Mouse (Mus musculus) hindbrain, embryonic 13.5 days (tissue): ENCODE data around the gene Smg5. TPM values are rescaled to one million over a fixed set of nuclear protein-coding genes. Genes with fewer than 3 reads are reported as not detected.
"Not testable (repeated sequence)": the region's sequence is repeated elsewhere in the genome, so short reads cannot be mapped to it uniquely, and the experiment has no call there.

Experiments used
- ATAC-seq: fragments of 200-750 bp; cut with Nextera tagmentation; 2 replicates; pipeline ENCODE4 v1.8.0; 2017; ENCODE audit warnings: moderate TSS enrichment; ENCODE audit not compliant: low FRiP score
- H3K27ac ChIP-seq: fragments of 300-500 bp; sonication (generic); 2 replicates; pipeline ENCODE4 v1.5.1; 2015; ENCODE audit warnings: inconsistent platforms, mild to moderate bottlenecking, moderate library complexity
- H3K27me3 ChIP-seq: fragments of 300-500 bp; sonication (generic); 2 replicates; pipeline ENCODE4 v1.6.1; 2015; ENCODE audit warnings: mild to moderate bottlenecking, inconsistent platforms
- H3K36me3 ChIP-seq: fragments of 300-500 bp; sonication (generic); 2 replicates; pipeline ENCODE4 v1.6.1; 2015; ENCODE audit warnings: mild to moderate bottlenecking, inconsistent platforms
- H3K4me1 ChIP-seq: fragments of 300-500 bp; sonication (generic); replicated peaks from 2 replicates; pipeline ENCODE4 v1.6.1; 2015; ENCODE audit warnings: inconsistent platforms
- H3K4me2 ChIP-seq: fragments of 300-500 bp; sonication (generic); 2 replicates; pipeline ENCODE4 v1.6.1; 2015; ENCODE audit warnings: inconsistent platforms, mild to moderate bottlenecking, moderate library complexity
- H3K4me3 ChIP-seq: fragments of 300-500 bp; sonication (generic); 2 replicates; pipeline ENCODE4 v1.5.1; 2015; ENCODE audit warnings: mild to moderate bottlenecking, inconsistent platforms
- H3K9ac ChIP-seq: fragments of 300-500 bp; sonication (generic); 2 replicates; pipeline ENCODE4 v1.6.1; 2015; ENCODE audit warnings: mild to moderate bottlenecking, inconsistent platforms
- H3K9me3 ChIP-seq: fragments of 300-500 bp; sonication (generic); 2 replicates; pipeline ENCODE4 v1.6.1; 2016; ENCODE audit warnings: inconsistent platforms
- WGBS: fragments of 180-500 bp; shearing (Covaris S2); methylation state at CpG from one replicate; pipeline ENCODE4 v1.1.7; 2015; 5-methylcytosine and 5-hydroxymethylcytosine counted together
- polyA plus RNA-seq: library from polyadenylated mRNA; unstranded; fragments of >200 nt; fragmentation: Nextera tagmentation; extraction: Ambion mirVana; gene quantifications from 2 replicates; pipeline ENCODE4 v1.2.1, GENCODE M21; 2015

The Smg5 gene
- polyA plus RNA-seq, 1 experiment from 2014 or later = 66.2 TPM

DNA sequence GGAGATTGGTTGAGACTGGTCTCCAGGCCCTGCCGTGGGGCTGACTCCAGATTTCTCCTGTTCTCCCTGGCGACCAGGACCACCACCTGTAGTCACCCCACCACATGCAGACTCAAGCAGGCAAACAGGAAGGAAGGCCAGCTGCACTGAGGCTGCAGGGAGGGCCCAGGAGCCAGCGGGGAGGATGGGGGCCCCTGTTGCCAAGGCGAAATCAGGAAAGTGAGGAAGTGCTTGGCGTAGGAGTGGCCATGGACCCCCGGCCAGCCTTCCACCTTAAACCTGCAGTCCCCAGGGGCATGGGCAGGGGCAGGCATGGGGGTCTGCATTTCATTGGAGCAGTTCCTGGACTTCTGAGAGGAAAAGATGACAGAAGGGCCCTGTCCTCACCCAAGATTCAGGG, 25.0 kb downstream of the Smg5 start:
- H3K36me3 ChIP-seq = peaks cover 74% of the 10 kb centered on the region
- 90% methylated on average over 6 of the region's 6 CpGs for WGBS

DNA sequence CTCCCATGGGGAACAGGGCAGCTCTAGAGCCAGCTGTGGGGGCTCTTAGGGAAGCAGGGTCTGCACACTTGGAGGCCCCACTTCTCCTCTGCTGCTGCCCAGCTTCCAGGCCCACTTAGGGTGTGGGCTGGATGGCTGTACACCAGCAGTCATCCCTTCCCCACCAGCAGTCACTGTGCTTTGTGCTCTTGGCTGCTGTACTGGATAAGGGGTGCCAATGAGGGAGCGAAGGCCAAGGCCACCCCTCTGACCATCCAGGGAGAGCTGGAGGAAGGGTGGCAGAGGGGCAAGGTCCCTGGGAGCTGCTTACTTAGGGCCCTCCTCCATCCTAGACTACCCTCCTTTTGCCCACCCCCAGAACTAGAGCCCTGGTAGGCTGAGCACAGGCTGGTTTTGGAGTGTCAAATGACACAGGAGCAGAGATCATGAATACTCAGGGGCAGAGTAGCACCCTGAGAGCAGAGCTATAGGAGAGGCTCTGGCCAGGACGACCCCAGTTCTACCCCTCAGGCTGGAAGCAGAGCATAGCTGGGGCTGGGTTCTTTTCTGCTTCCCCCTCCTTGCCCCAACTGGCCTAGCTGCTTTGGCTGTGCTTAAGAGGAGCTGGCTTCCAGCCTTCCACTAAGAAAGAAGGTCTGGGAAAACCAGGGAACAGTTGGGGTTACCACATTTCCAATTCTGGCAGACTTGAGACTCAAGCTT, 25.7 kb downstream of the Smg5 start:
- no peak overlapping the region for H3K9ac ChIP-seq
- 87% methylated on average over 2 of the region's 2 CpGs for WGBS
- H3K4me1 ChIP-seq = peaks cover 23% of the 10 kb centered on the region
- no peaks in the 10 kb centered on the region for H3K9me3 ChIP-seq
- no peak overlapping the region for H3K4me2 ChIP-seq
- no peak overlapping the region for H3K4me3 ChIP-seq
- ATAC-seq = no peak
- no peak overlapping the region for H3K27ac ChIP-seq
- H3K36me3 ChIP-seq = peaks cover 67% of the 10 kb centered on the region
- peaks cover 26% of the 10 kb centered on the region for H3K27me3 ChIP-seq

More for the DNA sequence above, 25.0 kb downstream of the Smg5 start:
- Histone ChIP-seq H3K27me3 (peaks cover 24% of the 10 kb centered on the region), H3K9me3 (no peaks in the 10 kb centered on the region), H3K27ac (no peak overlapping the region), H3K4me1 (peaks cover 22% of the 10 kb centered on the region), H3K4me2 (no peak overlapping the region), H3K9ac (no peak overlapping the region), H3K4me3 (no peak overlapping the region)
- no peak for ATAC-seq

DNA sequence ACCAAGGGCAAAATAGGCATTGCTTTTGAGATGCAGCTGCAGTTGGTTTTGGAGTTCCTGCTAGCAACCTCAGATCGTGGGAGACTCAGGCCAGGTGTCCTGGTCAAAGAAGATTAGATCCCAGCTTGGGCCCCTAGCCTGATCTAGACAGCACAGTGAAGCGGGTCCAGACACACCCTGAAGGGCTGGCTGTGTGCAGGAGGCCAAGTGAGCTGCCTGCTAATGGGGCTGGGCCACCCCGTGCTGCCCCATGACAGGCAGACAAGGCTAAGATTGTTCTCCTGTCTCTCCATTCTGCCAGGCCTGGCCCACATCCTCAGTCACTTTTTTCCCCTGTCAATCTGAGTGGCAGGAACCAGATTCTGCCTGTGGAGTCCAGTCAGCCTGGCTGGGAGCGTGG, 27.6 kb downstream of the Smg5 start:
- Histone ChIP-seq H3K27me3 (peaks cover 26% of the 10 kb centered on the region), H3K4me2 (no peak overlapping the region), H3K4me1 (peaks cover 23% of the 10 kb centered on the region), H3K4me3 (no peak overlapping the region), H3K9me3 (no peaks in the 10 kb centered on the region), H3K27ac (0 out of 2 replicates have a peak overlapping the region, but pooled peaks have one; percentile 56), H3K9ac (no peak overlapping the region), H3K36me3 (peaks cover 49% of the 10 kb centered on the region)
- WGBS = 56% methylated on average over 4 of the region's 4 CpGs
- no peak for ATAC-seq

DNA sequence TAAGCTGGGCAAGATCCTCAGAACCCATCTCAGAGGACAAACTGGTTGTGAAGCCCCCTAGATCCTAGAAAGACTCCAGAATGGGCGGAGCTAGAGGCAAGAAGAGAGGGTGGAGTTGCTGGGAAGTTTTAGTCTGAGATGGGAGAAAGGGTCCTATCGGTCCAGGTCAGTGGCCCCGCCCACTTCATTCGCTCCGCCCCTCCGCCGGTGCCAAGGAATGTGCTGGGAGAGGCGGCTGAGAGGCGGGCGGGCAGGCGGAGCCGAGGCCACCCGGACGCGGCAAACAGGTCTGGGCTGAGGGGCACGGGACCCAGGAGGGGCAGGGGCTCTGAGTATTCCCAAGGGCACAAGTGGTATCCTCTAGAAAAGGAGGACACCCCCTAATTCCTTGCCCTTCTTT, 28.3 kb downstream of the Smg5 start, which contains the start of gene Paqr6:
TSS of gene Paqr6 (plus strand) at position 248 of the 400 bp plus-strand sequence.
- Histone ChIP-seq H3K4me2 (no peak within 1 kb of the TSS), H3K27ac (0 out of 2 replicates have a peak within 1 kb of the TSS, but pooled peaks have one; percentile 56), H3K4me3 (no peak within 1 kb of the TSS), H3K4me1 (peaks cover 21% of the 10 kb centered on the region), H3K9me3 (no peaks in the 10 kb centered on the region), H3K9ac (no peak within 1 kb of the TSS), H3K27me3 (peaks cover 26% of the 10 kb centered on the region), H3K36me3 (peaks cover 42% of the 10 kb centered on the region)
- under 1% methylated on average over 16 of the region's 16 CpGs for WGBS
- no peak for ATAC-seq

DNA sequence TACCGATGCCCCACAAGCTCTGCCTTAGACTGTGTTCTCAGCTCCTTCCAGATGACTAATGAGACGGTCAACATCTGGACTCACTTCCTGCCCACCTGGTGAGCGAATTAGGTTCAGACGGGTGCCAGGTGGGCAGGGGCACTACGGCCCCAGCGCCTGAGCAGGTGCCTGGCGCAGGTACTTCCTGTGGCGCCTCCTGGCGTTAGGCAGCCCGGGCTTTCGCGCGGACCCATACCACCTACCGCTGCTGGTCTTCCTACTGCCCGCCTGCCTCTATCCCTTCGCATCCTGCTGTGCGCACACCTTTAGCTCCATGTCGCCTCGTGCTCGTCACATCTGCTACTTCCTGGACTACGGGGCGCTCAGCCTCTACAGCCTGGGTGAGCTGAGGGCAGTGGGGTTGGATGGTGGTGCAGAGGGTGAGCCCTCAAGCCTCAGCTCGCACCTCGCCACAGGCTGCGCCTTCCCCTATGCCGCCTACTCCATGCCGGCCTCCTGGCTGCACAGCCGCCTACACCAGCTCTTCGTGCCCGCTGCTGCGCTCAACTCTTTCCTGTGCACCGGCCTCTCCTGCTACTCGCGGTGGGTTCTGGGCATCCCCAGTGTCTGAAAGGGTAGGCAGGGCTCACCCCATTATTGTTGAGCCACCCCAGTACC, 29.8 kb downstream of the Smg5 start:
- H3K4me2 ChIP-seq = peak overlapping the region; percentile 48
- peaks cover 26% of the 10 kb centered on the region for H3K27me3 ChIP-seq
- 0 out of 2 replicates have a peak overlapping the region, but pooled peaks have one; percentile 24 for H3K9ac ChIP-seq
- peaks cover 11% of the 10 kb centered on the region for H3K9me3 ChIP-seq
- H3K4me3 ChIP-seq = peak overlapping the region; percentile 8; the same call in 1 of the 2 replicates
- no peak overlapping the region for H3K27ac ChIP-seq
- peaks cover 13% of the 10 kb centered on the region for H3K4me1 ChIP-seq
- peaks cover 27% of the 10 kb centered on the region for H3K36me3 ChIP-seq
- WGBS = 39% methylated on average over 34 of the region's 34 CpGs
- ATAC-seq = no peak

DNA sequence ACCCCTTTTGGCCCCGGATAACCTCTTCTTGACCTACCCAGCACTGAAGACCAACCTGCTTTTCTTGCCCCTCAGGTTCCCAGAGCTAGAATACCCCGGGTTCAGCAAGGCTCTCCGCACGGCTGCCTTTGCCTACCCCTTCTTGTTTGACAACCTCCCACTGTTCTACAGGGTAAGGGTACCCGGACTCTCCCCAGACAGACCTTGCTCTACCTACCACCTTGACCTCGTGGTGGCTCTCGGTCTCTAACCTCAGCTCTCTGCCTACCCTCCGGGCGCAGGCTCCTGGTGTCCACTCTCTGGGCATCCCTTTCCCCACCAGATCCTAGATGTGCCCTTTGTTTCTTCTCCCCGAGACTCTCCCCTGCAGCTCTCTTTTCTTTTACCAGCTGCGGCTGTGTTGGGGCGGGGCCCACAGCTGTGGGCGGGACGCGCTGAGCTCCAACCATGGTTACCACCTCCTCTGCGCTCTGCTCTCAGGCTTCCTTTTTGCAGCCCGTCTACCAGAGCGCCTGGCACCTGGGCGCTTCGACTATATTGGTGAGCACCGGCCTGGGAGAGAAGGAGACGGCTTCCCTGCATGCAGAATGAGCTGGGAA, 30.9 kb downstream of the Smg5 start:
- Histone ChIP-seq H3K9me3 (peaks cover 11% of the 10 kb centered on the region), H3K9ac (peak overlapping the region; percentile 60; the same call in 1 of the 2 replicates), H3K4me3 (peak overlapping the region; percentile 33), H3K4me1 (peaks cover 13% of the 10 kb centered on the region), H3K27me3 (peaks cover 26% of the 10 kb centered on the region), H3K27ac (peak overlapping the region; percentile 78), H3K36me3 (peaks cover 16% of the 10 kb centered on the region), H3K4me2 (peak overlapping the region; percentile 48)
- 2% methylated on average over 21 of the region's 22 CpGs for WGBS
- ATAC-seq = peak; percentile 81

DNA sequence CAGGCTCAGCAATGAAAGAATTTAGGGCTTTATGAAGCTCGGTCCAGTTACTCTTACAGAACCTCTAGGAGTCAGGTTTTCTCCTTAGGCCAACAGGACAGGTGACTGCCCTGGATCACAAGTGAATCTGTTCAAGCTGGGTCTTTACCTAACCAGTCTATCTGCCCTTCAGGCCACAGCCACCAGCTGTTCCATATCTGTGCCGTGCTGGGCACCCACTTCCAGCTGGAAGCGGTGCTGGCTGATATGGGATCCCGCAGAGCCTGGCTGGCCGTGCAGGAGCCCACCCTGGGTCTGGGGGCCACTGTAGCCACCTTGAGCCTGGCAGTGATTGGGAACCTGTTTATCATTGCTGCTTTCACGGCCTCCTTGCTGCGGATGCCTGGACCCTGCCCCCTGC, 31.5 kb downstream of the Smg5 start:
- Histone ChIP-seq H3K27ac (0 out of 2 replicates have a peak overlapping the region, but pooled peaks have one; percentile 78), H3K36me3 (peaks cover 10% of the 10 kb centered on the region; the same call in 1 of the 2 replicates), H3K27me3 (peaks cover 26% of the 10 kb centered on the region), H3K9me3 (peaks cover 11% of the 10 kb centered on the region), H3K4me1 (peaks cover 13% of the 10 kb centered on the region)
- peak; percentile 63 for ATAC-seq
- not testable (repeated sequence) for H3K4me2 ChIP-seq, H3K9ac ChIP-seq, H3K4me3 ChIP-seq
- 51% methylated on average over 3 of the region's 7 CpGs for WGBS

DNA sequence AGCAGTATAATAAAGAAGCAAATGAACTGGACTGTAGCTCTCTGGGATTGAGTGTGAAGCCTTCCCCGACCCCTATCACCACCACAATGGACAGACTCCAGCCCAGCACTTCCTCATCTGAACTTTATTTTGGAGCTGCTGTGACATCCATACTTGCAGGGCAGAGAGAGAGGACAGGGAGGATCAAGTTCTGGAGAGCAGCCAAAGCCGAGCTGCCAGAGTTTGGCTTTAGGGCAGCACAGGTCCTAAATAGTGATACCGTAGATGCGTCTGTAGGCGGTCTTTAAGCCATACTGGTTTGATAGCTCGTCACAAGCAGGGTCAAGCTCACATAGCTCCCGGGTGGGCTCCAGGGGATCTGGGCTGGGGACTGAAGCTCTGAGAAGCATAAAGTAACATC, 32.5 kb downstream of the Smg5 start:
- H3K9ac ChIP-seq, H3K4me2 ChIP-seq, H3K27ac ChIP-seq, ATAC-seq, H3K4me3 ChIP-seq, H3K36me3 ChIP-seq: not testable (repeated sequence)
- peaks cover 13% of the 10 kb centered on the region for H3K4me1 ChIP-seq
- 88% methylated on average over 7 of the region's 7 CpGs for WGBS
- H3K9me3 ChIP-seq = peaks cover 11% of the 10 kb centered on the region
- H3K27me3 ChIP-seq = peaks cover 26% of the 10 kb centered on the region

DNA sequence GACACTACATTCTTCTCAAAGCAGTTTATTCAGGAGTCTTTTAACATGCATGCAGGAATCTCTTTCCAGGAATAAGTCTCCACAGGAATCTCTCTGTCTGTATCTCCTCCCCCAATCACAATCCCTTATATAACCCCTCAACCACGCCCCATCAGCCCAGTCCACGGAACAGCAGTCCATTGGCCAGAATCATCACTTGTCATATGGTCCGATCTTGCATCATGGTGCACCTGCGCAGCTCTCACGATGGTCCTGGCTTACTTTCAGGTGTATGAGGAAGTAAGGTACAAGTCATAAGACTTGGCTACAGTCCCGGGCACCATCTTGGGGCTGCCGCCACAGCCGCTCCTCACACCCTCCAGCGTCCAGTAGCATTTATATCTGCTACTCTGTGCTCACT, 36.6 kb downstream of the Smg5 start, which contains the start of gene Bglap3:
TSS of gene Bglap3 (minus strand) at position 101 of the 400 bp plus-strand sequence.
- H3K9me3 ChIP-seq = peaks cover 11% of the 10 kb centered on the region
- WGBS = 94% methylated on average over 9 of the region's 9 CpGs
- not testable (repeated sequence) for ATAC-seq, H3K4me2 ChIP-seq, H3K4me1 ChIP-seq, H3K9ac ChIP-seq, H3K27ac ChIP-seq, H3K4me3 ChIP-seq, H3K27me3 ChIP-seq, H3K36me3 ChIP-seq

DNA sequence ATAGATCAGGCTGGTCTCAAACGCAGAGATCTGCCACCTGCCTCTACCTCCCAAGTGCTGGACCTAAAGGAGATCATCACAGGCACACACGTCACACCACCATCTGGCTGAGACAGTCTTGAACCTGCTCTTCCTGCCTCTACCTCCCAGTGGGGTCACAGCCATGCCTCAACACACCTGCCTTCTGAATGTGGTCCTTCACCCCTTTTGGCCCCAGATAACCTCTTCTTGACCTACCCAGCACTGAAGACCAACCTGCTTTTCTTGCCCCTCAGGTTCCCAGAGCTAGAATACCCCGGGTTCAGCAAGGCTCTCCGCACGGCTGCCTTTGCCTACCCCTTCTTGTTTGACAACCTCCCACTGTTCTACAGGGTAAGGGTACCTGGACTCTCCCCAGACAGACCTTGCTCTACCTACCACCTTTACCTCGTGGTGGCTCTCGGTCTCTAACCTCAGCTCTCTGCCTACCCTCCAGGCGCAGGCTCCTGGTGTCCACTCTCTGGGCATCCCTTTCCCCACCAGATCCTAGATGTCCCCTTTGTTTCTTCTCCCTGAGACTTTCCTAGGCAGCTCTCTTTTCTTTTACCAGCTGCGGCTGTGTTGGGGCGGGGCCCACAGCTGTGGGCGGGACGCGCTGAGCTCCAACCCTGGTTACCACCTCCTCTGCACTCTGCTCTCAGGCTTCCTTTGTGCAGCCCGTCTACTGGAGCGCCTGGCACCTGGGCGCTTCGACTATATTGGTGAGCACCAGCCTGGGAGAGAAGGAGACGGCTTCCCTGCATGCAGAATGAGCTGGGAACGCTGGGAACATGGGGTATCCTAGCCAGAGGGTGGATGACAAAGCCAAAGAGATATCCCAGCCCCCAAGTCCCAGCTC, 39.9 kb downstream of the Smg5 start:
- H3K4me3 ChIP-seq = peak overlapping the region; percentile 16
- H3K4me2 ChIP-seq = peak overlapping the region; percentile 37
- WGBS = 9% methylated on average over 19 of the region's 19 CpGs
- H3K27me3 ChIP-seq, H3K9me3 ChIP-seq, H3K36me3 ChIP-seq, H3K4me1 ChIP-seq: not testable (repeated sequence)
- peak overlapping the region; percentile 79 for H3K27ac ChIP-seq
- H3K9ac ChIP-seq = peak overlapping the region; percentile 43; the same call in 1 of the 2 replicates
- ATAC-seq = peak; percentile 91

DNA sequence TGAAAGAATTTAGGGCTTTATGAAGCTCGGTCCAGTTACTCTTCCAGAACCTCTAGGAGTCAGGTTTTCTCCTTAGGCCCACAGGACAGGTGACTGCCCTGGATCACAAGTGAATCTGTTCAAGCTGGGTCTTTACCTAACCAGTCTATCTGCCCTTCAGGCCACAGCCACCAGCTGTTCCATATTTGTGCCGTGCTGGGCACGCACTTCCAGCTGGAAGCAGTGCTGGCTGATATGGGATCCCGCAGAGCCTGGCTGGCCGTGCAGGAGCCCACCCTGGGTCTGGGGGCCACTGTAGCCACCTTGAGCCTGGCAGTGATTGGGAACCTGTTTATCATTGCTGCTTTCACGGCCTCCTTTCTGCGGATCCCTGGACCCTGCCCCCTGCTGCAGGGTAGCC, 40.6 kb downstream of the Smg5 start:
- peak overlapping the region; percentile 79 for H3K27ac ChIP-seq
- not testable (repeated sequence) for H3K9ac ChIP-seq
- peak; percentile 25; the same call in 1 of the 2 replicates for ATAC-seq

More for the DNA sequence above, 40.6 kb downstream of the Smg5 start:
- not testable (repeated sequence) for H3K9me3 ChIP-seq, H3K4me3 ChIP-seq, H3K27me3 ChIP-seq, H3K36me3 ChIP-seq
- WGBS = 23% methylated on average over 5 of the region's 7 CpGs
- Histone ChIP-seq H3K4me1 (peaks cover 11% of the 10 kb centered on the region), H3K4me2 (peak overlapping the region; percentile 37)
